Mouse (Mus musculus): ENCODE results near the gene Tbc1d21.

The Tbc1d21 gene

DNA sequence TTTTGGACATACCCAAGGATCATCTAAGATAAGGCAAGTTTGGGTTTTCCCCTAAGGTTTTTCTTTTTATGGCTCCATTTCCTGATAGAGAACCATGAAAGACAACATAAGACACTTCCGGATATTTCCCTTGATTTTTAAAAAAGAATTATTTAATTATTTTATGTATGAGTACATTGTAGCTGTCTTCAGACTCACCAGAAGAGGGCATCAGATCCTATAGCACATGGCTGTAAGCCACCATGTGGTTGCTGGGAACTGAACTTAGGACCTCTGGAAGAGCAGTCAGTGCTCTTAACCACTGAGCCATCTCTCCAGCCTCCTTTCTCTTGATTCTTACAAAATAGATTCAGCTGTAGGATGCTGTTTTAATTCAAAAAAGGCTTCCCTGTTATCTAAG, 28.5 kb downstream of the Tbc1d21 start:
- no peak for DNase-seq (ENCODE audit: low spot score)

DNA sequence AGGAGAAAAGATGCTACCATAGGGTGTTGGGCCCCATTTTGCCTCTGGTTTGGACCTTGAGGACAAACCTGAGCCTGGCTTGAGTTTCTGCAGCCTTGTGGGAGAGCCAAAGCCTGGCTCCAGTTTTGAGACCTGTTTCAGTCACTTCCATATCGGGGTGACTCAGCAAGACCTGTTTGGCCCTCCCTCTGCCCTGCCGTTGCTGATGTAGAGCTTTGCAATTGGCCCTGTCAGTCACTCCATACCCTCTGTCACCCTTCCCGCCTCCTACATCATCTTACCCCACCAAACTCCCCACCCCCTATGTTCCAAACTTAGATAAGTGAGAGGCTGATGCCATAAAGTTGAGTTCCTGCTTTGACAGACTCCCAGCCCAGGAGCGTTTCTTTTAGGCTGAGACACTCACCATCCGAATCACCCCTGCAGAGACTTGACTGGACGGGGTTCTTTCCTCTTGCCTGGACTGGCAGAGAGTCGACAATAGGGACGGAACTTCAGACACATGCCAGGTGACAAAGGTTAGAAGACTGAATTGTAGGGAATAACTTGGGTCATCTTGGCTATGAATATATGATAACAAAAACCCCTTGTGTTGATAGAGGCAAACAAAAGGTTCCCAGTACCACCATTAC, 33.5 kb downstream of the Tbc1d21 start:
- no peak for DNase-seq (ENCODE audit: low spot score)

DNA sequence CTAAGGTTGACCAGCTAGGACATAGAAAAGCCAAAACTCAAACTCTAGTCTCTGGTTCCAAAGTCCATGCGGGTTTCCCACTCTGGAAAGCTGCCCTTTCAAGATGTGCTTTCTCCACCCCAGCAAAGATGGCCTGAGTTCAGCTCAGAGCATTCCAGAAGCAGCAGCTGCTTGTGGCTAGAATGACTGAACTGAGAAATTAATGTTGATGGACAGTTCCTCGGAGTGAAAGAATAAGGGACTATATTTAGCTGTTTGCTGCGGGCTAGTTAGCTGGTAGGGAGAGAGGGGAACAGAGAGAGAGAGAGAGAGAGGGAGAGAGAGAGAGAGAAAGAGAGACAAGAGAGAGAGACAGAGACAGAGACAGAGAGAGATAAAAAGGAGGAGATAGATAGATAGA, 39.0 kb downstream of the Tbc1d21 start:
- DNase-seq (ENCODE audit: low spot score), result no peak

DNA sequence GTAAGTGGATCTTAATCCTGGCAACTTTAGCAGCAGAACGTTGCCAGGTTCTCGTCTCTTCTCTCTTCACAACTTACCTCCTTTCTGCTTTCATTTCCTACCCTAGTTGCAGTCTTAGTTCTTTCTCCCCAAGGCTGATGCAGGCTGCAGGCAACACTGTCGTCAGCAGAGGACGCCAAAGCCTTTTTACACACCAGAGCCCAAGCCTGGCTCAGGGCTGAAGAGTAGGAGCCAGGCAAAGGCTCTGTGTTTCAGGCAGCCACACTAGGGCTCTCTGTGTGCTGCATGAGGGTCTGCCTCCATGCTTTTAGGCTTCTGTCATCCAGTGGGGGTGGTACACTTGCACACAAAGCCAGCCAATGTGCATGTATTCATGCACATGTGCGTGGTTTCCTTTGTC, 40.0 kb downstream of the Tbc1d21 start:
- peak; percentile 75 for DNase-seq (ENCODE audit: low spot score)

DNA sequence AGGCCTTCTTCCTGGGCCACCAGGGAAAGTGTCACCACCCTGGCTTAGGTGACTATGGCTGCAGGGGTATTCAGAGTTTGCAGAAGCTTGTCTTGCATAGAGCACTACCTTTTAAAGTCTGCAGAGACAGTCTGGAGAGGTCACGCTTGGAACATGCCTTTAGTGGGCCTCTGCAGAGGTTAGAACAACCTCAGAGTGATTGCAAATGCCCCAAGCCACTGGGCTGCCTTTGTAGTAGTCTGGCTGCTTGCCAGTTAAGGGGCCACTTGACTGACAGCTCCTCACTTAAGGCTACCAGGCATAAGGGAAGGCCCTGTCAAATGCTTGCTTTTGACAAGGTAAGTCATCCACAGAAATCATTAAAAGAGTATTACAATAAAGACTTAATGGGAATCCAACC, 42.9 kb downstream of the Tbc1d21 start:
- no peak for DNase-seq (ENCODE audit: low spot score)

DNA sequence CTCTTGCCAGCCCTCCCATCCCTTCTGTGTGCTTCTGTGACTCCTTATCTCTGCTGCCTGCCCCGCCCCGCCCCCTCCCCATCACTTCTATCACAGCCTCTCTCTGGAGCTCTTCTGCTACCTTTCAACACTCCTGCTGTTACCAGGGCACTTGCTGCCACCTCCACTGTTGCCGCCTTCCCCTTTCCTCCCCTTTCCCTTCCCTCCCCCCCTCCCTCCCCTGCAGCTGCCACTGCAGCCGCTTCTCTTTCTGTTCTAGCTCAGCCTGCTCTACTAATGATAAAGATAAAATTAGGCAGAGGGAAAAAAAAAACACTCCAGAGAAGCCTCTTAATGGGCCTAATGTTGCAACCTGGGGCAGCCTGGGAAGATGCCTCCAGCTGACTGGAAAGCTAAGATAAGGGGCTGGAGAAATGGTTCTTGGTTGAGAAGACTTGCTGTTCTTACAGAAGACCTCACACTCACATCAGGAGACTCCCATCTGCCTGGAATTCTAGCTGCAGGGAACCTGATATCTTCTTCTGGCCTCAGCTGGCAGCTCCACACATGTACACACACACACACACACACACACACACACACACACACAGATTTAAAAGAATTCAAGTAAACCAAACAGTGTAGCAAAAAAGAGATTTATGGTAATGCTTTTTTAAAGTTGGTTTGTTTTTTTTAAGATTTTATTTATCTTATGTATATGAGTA, 43.6 kb downstream of the Tbc1d21 start:
- no peak for DNase-seq (ENCODE audit: low spot score)

DNA sequence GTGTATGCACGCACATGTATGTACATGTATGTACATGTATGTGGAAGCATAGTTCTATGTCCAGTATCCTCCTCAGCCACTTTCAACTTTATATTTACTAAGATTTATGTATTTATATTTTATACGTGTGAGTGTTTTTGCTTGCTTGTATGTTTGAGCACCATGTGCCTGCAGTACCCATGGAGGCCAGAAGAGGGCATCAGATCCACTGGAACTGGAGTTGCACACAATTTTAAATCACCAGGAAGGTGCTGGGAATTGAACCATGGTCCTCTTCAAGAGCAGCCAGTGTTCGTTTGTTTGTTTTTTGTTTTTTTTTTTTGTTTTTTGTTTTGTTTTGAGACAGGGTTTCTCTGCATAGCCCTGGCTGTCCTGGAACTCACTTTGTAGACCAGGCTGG, 48.6 kb downstream of the Tbc1d21 start:
- DNase-seq (ENCODE audit: low spot score), result no peak

DNA sequence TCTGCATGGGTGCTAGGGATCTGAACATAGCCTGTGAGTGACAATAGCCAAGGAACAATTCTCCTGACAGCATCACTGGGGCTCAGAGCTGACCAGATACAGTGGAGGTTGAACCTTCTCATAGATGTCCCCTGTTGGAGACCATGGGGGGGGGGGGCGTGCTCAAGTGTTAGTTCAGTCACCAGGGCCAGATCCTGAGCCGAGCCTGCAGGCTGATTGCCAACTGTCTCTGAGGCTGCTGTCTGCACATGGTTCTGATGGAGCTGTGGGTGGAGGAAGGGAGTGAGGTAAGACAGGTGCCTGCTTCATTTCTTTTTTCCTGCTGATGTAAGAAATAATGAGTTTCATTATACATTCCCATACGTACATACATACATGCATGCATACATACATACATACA, 51.9 kb downstream of the Tbc1d21 start:
- no peak for DNase-seq (ENCODE audit: low spot score)

DNA sequence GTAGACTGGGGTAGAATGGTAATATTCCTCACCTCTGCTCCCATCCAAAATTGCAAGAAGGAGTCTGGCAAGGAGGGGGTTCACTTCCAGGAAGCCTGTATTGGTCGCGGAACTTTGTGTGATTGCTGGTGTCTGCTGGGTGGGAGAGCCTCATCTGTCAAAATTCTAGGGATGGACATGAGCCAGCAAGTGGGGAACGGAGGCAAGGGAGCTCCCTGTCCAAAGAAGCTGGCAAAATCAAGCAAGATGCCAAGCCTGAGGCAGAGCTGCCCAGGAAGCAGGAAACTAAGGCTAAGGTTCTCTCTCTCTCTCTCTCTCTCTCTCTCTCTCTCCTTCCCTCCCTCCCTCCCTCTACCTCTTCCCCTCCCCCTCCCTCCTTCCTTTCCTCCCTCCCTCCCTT, 52.9 kb downstream of the Tbc1d21 start:
- no peak for DNase-seq (ENCODE audit: low spot score)

DNA sequence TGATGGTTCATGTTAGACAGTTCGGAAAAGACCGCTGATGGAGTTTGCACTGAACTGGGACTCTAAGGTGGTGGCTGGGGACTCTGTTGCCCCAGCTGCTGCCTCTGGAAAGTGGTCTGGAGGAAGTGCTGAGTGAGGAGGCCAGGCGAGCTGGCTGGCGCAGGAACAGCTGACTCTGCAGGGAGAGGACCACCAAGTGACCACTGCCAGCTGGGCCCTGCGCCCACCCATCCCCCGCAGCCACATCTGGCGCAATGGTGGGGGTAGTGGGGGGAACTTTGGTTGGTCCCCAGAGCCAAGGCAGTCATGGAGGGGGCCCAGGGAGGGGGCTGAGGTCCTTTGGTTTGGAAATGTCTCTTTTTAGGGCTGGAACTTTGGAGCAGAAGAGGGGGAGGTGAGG, 53.5 kb downstream of the Tbc1d21 start:
- no peak for DNase-seq (ENCODE audit: low spot score)

DNA sequence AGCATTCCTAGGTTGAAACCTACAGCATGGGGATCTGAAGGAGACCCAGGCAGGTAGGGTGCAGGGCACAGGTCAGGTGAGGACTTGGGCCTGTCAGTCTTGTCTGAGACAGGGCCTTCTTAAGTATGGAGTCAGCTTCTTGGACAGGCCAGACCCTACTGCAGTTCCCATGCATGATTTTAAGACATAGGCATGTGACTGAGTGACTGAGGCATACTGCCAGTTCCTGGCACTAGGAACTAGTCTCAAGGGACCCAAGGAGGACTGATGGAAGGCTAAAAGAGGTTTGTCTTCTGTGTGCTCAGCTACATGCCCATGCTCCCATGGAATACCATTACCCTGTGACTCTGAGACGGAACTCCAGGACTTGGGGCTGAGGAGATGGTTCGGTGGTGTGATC, 54.4 kb downstream of the Tbc1d21 start:
- no peak for DNase-seq (ENCODE audit: low spot score)

DNA sequence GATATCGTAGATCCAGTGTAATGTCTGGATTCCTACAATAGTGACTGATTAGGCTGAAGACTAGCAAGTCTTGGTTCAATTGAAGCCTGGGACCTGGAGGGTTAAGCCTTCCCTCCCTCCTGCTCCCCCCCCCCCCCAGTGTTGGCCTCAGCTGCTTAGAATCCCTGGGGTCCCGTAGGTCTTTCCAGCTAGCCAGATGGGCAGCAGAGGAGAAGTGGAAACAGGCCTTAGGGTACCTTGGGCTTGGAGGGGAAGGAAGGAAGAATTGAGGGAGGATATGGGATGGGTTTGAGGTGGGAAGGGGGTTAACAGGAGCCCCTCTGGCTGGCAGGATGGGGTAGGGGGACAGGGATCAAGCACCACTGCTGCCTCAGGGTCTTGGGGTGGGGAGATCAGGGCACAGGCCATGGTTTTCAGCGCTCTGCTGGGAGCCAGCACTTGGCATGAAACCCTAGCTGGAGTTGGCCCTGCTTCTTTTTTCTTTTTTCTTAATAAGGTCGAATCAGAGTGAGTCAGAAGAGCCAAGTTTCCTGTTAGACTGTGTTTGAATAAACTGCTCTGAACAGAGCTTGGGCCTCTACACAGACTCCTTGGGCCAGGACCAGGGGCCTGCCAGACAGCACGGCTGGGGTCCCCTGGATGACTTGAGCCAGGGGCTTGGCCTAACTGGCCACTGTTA, 55.4 kb downstream of the Tbc1d21 start:
- no peak for DNase-seq (ENCODE audit: low spot score)

DNA sequence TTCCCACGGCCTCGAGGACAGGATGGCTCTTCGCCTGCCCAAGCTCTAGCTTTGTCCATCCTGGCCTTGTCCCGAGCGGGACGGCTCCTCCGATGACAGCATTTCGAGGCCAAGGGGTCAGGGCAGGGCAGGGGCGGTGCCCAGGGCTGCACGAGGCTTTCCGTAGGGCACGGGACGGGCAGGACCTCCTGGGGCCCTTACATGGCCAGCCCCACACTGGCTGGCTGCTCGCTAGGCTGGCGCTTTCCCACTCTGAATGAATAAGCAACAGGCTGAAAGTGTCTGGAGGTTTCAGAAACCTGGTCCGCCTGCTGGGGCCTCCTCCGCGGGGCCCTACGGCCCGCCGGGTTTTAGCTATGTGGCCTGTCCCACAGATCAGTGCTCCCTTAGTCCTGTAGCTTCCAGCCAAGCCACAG, 57.3 kb downstream of the Tbc1d21 start, which contains the start of gene Loxl1:
TSS of gene Loxl1 (minus strand) at position 243 of the 416 bp plus-strand sequence.
- peak; percentile 67 for DNase-seq (ENCODE audit: low spot score)

DNA sequence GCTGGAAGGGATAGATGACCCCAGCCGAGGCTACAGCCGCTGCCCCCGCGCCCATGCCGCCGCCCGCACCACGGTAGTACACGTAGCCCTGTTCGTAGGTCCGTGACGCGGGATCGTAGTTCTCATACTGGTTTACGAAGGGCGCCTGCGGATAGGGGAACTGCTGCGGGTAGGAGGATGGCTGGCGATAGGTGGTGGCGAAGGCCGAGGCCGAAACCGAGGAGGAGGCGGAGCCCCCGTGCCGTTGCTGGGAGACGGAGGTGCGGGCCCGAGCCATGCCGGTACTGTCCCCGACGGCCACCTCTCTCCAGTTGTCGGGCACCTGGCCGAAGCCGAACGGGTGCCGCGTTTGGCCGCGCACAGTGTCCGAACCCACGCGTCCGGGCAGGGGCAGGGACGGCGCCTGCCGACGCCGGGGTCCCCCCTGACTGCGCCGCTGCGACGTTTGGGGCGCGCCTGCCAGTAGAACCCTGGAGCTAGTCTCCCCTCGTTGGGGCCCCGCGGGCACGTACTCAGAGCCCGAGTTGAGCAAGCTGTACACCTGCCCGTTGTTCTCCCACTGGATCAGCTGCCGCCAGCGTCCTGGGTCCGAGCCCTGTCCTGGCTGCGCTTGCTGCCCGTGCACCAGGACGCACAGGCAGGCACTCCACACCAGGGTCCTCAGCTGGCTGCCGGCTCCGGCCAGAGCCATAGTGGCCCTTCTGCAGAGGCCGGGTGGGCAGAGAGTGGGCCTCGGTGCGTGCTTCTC, 57.9 kb downstream of the Tbc1d21 start:
- DNase-seq (ENCODE audit: low spot score), result peak; percentile 76

DNA sequence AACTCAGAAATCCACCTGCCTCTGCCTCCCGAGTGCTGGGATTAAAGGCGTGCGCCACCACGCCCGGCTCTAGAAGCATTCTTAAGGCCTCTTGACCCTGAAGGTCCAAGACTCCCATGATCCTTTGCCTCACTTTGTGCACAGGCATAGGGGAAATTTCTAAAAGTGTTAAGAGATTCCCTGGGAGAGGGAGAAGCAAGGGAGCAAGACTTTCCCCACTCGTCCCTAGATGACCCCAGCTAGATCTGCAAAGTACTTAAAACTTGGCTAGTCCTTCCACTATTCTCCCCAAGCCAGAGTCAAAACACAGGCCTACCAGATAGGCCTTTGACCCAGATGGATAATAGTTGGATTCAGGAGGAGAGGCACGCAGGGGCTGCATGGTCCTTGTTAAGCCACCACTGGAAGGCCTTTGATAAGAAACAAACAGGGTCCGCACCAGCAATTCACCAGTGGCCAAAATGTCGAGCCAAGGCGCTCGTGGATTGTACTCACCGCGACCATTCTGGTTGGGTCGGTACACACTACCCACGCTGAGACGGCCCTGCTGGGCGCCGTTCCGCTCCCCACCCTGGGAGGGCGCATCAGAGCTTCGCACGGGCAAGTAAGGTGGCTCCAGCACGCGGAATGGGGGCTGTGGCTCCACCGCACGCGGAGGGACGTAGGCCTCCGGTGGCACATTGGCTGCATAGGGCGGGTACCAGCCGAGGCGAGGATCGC, 58.9 kb downstream of the Tbc1d21 start:
- DNase-seq (ENCODE audit: low spot score), result peak; percentile 76

DNA sequence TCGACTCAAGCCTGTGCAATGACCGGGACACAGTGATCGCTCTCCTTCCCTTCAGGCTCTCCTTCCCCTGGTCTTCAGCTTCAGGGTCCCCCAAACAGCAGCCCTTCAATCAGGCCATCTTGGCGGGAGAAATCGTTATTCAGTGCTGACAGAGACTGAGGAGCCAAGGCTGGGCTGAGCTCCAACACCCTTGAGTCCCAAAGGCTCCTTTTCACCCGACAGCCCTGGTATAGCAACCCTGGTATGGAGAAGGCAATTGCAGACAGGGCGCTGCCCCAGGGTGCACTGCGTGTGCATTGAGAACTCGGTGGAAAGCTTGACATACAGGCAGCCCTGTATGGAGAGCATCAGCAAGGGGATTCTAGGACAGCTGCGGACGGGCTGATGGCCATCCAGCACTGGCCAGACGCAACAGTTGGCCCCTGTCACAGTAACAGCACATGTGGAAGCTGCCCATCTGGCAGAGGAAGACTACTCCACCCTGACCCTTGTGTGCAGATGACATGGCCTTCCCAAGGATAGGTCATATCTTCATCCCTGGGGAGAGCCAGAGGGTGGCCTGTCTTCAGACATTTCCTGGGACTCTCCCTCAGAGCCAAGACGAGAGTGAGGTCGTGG, 60.1 kb downstream of the Tbc1d21 start:
- no peak for DNase-seq (ENCODE audit: low spot score)
